Mouse (Mus musculus) urinary bladder, adult 18-20 months (tissue): ENCODE results near the gene Txndc12.

Experiments used
- DNase-seq, 2 experiments: peaks; one replicate each; pipeline ENCODE4 v3.0.0; 2022; ENCODE audit warnings: low spot score in 2 of 2, mixed read lengths in 2 of 2

The Txndc12 gene

DNA sequence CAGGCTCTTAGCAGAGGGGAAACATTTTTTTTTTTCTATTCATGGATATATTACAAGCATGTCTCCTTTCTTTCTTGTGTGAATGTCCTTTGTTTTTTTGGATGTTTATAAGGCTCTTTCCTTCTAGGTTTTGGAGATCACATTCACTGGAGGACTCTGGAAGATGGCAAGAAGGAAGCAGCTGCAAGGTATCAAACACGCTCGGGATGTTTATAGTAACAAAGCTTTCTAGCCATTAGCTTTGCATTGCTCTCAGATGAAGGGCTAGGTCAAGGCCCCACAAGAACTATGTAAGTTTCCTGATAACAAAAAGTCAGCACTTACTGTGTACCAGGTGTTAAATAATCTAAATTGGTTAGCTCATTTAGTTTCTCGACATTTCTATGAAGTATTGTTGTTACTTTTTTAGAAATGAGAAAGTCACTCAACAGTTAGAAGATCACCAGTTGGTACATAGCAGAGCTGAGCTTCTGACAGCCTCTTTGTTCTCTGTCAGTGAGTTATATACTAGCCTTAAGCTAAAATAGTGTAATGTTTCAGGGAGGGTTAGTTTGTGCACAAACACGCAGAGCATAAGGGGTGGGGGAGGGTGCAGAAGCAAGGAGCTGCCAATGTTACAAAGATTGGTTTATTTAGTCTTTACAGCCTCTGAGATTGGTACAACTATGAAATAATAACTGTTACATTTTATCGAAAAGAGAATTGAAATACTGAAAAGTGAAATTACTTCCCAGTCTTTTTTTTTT lies 11.6 kb downstream of the Txndc12 start:
- no peak for DNase-seq

GRCm38 (mm10) chr4:108847715-108848504 lies 13.5 kb downstream of the Txndc12 start, which contains the start of gene Kti12:
Gene Kti12, plus strand, starts transcription at chr4:108847785.
- peak; percentile 73 to 76 for DNase-seq

- no peak for DNase-seq
These were observed 14.1 kb downstream of the Txndc12 start, which contains the start of gene A730015C16Rik for GRCm38 (mm10) chr4:108848505-108848848. Gene A730015C16Rik, minus strand, starts transcription at chr4:108848619.

DNA sequence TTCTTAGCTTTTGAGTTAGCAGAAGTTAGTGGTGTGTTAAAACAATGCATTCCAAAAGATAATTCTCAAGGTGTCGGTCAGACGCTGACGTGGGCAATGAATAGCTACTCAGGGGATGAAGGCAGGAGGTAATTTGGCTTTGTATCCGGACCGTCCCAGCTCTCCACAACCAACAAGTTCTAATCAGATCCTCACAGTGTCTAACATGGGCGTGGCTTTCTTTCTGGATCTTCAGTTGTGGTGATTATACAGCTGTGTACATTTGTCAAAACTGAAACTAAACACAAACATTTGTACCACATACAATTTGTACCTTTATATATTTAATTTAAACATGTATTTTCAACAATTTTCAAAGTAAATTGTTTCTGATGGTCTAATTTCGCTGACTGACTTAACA lies 32.4 kb downstream of the Txndc12 start:
- no peak for DNase-seq

GRCm38 (mm10) chr4:108869730-108870374 lies 35.5 kb downstream of the Txndc12 start:
- DNase-seq: peak; percentile 63 to 68

DNA sequence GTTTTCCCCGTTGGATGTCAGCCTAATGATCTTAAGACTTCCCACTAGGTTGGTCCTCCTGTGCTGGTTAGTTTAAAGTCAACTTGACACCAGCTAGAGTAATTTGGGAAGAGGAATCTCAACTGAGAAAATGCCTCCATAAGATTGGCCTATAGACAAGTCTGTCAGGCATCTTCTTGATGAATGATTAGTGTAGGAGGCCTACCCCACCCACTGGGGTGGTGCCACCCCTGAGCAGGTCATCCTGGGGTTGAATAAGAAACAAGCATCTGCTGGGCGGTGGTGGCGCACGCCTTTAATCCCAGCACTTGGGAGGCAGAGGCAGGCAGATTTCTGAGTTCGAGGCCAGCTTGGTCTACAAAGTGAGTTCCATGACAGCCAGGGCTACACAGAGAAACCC lies 39.3 kb downstream of the Txndc12 start:
- DNase-seq: no peak

DNA sequence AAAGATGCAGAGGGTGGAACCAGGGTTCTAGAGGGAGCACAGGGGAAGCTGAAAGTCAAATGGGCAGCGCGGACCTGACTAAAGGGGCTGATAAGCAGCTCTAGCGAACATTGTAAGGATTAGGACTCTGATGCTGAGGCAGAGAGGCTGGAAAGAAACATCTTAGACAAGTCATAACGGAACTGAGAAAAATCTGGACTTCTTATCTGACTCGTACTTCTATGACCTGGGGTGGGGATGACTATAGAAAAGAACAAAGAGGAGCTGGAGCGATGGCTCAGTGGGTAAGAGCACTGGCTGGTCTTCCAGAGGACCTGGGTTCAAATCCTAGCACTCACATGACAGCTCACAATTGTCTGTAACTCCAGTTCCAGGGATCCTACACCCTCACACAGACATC lies 43.5 kb downstream of the Txndc12 start:
- no peak for DNase-seq

- DNase-seq: peak; percentile 9 to 53
These were observed 44.8 kb downstream of the Txndc12 start, which contains the start of gene Rab3b for GRCm38 (mm10) chr4:108878963-108879822. Gene Rab3b, plus strand, starts transcription at chr4:108879063.

GRCm38 (mm10) chr4:108883815-108884214 lies 49.4 kb downstream of the Txndc12 start:
- DNase-seq: no peak

- DNase-seq: no peak
These were observed 53.1 kb downstream of the Txndc12 start for GRCm38 (mm10) chr4:108887456-108887855.

DNA sequence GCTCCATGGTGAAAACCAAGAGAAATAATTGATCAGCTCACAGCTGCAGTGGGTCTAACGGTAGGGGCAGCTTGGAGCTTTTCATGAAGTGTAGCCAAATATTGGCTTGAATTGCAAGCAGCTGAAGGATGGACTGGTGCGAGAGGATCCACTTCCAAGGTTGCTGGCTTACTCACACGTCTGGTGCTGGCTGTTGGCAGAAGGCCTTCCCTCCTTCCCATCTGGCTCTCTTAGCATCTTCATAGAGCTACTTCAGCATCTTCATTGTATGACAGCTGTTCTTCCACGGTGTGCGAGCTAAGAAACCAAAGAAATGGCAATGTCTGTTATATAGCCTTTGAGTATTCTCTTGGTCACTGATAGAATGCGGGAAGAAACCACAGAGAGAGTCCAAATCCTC lies 56.5 kb downstream of the Txndc12 start:
- no peak for DNase-seq

GRCm38 (mm10) chr4:108900421-108900820 lies 66.0 kb downstream of the Txndc12 start:
- no peak for DNase-seq

GRCm38 (mm10) chr4:108902886-108903285 lies 68.5 kb downstream of the Txndc12 start:
- DNase-seq: no peak

GRCm38 (mm10) chr4:108903346-108903745 lies 68.9 kb downstream of the Txndc12 start:
- no peak for DNase-seq

DNA sequence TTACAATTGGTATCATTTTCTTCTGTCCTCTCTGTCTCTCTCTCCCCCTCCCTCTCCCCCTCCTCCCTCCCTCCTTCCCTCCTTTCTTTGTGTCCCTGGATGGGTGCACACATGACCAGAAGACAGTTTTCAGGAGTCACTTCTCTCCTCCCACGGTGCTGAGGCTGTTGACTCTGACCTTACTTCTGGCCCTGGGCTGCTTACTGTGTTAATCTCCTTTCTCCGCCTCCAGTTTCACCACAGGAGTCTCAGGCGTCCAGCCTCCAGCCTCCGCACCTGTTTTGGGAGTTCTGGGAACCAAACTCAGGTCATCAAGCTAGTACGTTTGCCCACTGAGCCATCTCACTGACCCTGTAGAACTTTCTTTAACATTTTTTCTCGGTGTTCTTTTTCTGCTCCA lies 69.7 kb downstream of the Txndc12 start:
- no peak for DNase-seq

DNA sequence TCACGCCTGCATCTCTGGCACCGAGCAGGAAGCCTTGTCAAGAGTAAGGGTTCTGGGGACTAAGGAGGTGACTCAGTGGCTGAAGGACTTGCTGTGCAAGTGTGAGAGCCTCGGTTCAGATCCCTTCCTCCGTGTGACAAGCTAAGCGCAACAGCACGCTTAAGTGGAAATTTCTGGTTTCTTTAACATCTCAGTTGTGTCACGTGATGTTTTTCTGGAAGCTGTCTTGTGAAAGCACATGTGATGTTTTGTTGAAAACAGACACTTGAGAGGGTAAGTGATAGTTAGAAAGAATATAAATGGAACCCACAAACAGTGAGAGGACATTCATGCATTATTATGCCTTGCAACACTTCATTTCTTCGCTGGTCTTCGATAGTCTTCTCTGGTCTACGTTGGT lies 70.4 kb downstream of the Txndc12 start:
- no peak for DNase-seq

DNA sequence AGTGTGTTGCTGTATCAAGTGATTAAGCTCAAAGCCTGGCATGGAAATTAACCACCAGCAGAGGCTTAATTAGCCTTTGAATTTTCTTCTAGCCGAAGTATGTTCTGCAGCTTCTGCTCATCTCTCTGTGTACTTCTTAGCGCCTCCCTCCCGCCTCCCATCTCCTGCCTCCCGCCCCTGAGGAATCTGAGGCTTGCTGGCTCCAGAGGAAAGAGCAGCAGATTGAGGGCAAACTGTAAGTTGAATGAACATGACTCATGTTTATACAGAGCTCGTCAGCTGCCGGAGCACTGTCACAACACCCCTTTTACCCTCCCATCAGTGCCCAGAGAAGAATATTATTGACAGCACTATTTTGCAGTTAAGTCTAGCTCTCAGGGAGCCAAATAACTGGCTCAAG lies 71.5 kb downstream of the Txndc12 start:
- DNase-seq: no peak

DNA sequence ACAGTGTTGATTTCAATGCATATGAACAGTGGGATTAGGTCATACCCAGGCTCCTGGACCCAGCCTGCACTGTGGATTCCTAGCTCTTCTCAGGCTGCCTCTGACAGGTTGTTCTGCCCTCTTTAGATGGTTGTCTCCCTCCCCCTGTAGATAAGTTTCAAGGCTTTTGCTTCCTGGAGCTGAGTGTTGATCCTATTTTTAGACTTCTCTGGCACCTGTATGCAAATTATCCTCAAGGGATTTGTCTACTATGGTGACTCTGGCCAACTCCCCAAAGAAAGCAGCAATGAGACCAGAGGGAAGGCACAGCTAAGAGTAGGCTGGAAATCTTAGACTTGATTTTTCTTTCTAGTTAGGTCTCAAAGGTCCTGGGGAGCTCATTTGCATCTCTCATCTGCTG lies 73.1 kb downstream of the Txndc12 start:
- DNase-seq: no peak

GRCm38 (mm10) chr4:108909872-108910425 lies 75.5 kb downstream of the Txndc12 start:
- DNase-seq: no peak
